Mouse (Mus musculus) brain, embryonic 14.5 days (tissue): ENCODE data around the gene Gabpb1.

Source experiments
- CTCF ChIP-seq: fragments of 200-500 bp; IDR thresholded peaks from 2 replicates; pipeline ENCODE4 v1.5.1; 2012; ENCODE audit warnings: inconsistent platforms, mild to moderate bottlenecking, moderate library complexity, borderline replicate concordance; ENCODE audit not compliant: insufficient read depth, insufficient read length; ENCODE audit errors: extremely low read depth
- POLR2A ChIP-seq: fragments of 200-500 bp; IDR thresholded peaks from 2 replicates; pipeline ENCODE4 v1.6.1; 2012; ENCODE audit warnings: mild to moderate bottlenecking, inconsistent platforms, borderline replicate concordance; ENCODE audit not compliant: poor library complexity, insufficient read depth, insufficient read length, severe bottlenecking; ENCODE audit errors: extremely low read depth

GRCm38 (mm10) chr2:126623138-126623537 is 53.0 kb downstream of the Gabpb1 start:
- TF ChIP-seq CTCF: no peak
- no peak for TF ChIP-seq POLR2A
